Mouse (Mus musculus) R1 (cell line): ENCODE results near the gene Slc39a11.

Experiments used
- DNase-seq: peaks from one replicate; pipeline ENCODE4 v3.0.0-alpha.2; 2018; ENCODE audit warnings: low read depth, low spot score

Gene Slc39a11

GRCm38 (mm10) chr11:113546217-113546877 is 103.5 kb downstream of the Slc39a11 start:
- no peak for DNase-seq

GRCm38 (mm10) chr11:113544017-113544640 is 105.8 kb downstream of the Slc39a11 start:
- DNase-seq, result no peak

GRCm38 (mm10) chr11:113541073-113541472 is 108.8 kb downstream of the Slc39a11 start:
- DNase-seq, result no peak

- no peak for DNase-seq
These were observed 110.2 kb downstream of the Slc39a11 start for GRCm38 (mm10) chr11:113539502-113540209.

GRCm38 (mm10) chr11:113539079-113539478 is 110.8 kb downstream of the Slc39a11 start:
- no peak for DNase-seq

- no peak for DNase-seq
These were observed 111.4 kb downstream of the Slc39a11 start for GRCm38 (mm10) chr11:113538406-113538917.

- DNase-seq, result no peak
These were observed 112.2 kb downstream of the Slc39a11 start for GRCm38 (mm10) chr11:113537715-113538114.

- no peak for DNase-seq
These were observed 112.7 kb downstream of the Slc39a11 start for GRCm38 (mm10) chr11:113537199-113537586.

- DNase-seq, result no peak
These were observed 113.3 kb downstream of the Slc39a11 start for GRCm38 (mm10) chr11:113536308-113537198.

GRCm38 (mm10) chr11:113534341-113534740 is 115.5 kb downstream of the Slc39a11 start:
- no peak for DNase-seq

GRCm38 (mm10) chr11:113533931-113534330 is 115.9 kb downstream of the Slc39a11 start:
- no peak for DNase-seq

GRCm38 (mm10) chr11:113528391-113528790 is 121.5 kb downstream of the Slc39a11 start:
- DNase-seq, result no peak

GRCm38 (mm10) chr11:113525731-113526130 is 124.1 kb downstream of the Slc39a11 start:
- no peak for DNase-seq

- DNase-seq, result no peak
These were observed 127.2 kb downstream of the Slc39a11 start for GRCm38 (mm10) chr11:113522726-113523125.

GRCm38 (mm10) chr11:113521469-113522190 is 128.2 kb downstream of the Slc39a11 start:
- no peak for DNase-seq

- no peak for DNase-seq
These were observed 128.9 kb downstream of the Slc39a11 start for GRCm38 (mm10) chr11:113520851-113521461.

- DNase-seq, result no peak
These were observed 129.5 kb downstream of the Slc39a11 start for GRCm38 (mm10) chr11:113520373-113520772.

- DNase-seq, result no peak
These were observed 129.9 kb downstream of the Slc39a11 start for GRCm38 (mm10) chr11:113519973-113520372.

GRCm38 (mm10) chr11:113518176-113518575 is 131.7 kb downstream of the Slc39a11 start:
- DNase-seq, result no peak

GRCm38 (mm10) chr11:113516156-113516555 is 133.7 kb downstream of the Slc39a11 start:
- DNase-seq, result no peak
